Mouse (Mus musculus): Measurements from ENCODE around the gene Pnp2. TPM values are rescaled to one million over a fixed set of nuclear protein-coding genes. Genes with fewer than 3 reads are reported as not detected.
"Not testable (repeated sequence)": the region's sequence is repeated elsewhere in the genome, so short reads cannot be mapped to it uniquely, and the experiment has no call there.

Pnp2 gene
- polyA plus RNA-seq, 1 experiment from 2014 or later: 0.29 TPM

GRCm38 (mm10) chr14:50958289-50958995, 2.6 kb downstream of the Pnp2 start:
- not testable (repeated sequence) for ATAC-seq (ENCODE audit: insufficient number of reproducible peaks, insufficient read depth, low FRiP score, low TSS enrichment); H3K9ac ChIP-seq; H3K4me1 ChIP-seq; H3K9me3 ChIP-seq; H3K4me3 ChIP-seq; H3K27me3 ChIP-seq; H3K36me3 ChIP-seq; H3K27ac ChIP-seq; H3K4me2 ChIP-seq (replicated peaks)
- WGBS: 87% methylated on average over 5 of the region's 5 CpGs

- H3K36me3 ChIP-seq: no peaks in the 10 kb centered on the region
- no peak for ATAC-seq (ENCODE audit: insufficient number of reproducible peaks, insufficient read depth, low FRiP score, low TSS enrichment)
Measured at GRCm38 (mm10) chr14:50968216-50968980, 12.6 kb downstream of the Pnp2 start.

DNA sequence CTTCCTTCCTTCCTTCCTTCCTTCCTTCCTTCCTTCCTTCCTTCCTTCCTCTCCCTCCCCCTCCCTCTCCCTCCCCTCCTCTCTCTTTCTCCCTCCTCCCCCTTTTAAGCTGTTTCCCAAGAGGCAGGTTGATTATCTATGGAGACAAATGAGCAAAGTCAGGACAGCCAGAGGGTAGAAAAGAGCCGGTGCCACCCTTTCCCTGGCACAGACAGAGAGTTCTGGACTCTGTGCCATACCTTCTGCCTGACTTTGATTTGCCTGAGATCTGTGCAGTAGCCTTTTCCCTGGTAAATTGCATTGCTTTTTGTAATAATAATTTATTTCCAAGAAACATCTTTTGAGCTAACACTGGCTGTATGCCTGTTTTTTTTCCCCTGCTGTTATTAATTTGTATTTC, 13.2 kb downstream of the Pnp2 start:
- H3K36me3 ChIP-seq: no peaks in the 10 kb centered on the region
- H3K4me2 ChIP-seq (replicated peaks): no peak overlapping the region
- H3K4me3 ChIP-seq: no peak overlapping the region
- WGBS: 27% methylated on average over 1 of the region's 1 CpGs
- no peak overlapping the region for H3K27ac ChIP-seq
- no peak for ATAC-seq (ENCODE audit: insufficient number of reproducible peaks, insufficient read depth, low FRiP score, low TSS enrichment)
- H3K27me3 ChIP-seq: no peaks in the 10 kb centered on the region
- H3K4me1 ChIP-seq: no peaks in the 10 kb centered on the region
- H3K9me3 ChIP-seq: no peaks in the 10 kb centered on the region
- H3K9ac ChIP-seq: no peak overlapping the region

More at GRCm38 (mm10) chr14:50968216-50968980, 12.6 kb downstream of the Pnp2 start:
- Histone ChIP-seq H3K9me3 (no peaks in the 10 kb centered on the region), H3K27me3 (no peaks in the 10 kb centered on the region), H3K27ac (no peak overlapping the region), H3K4me1 (no peaks in the 10 kb centered on the region), H3K4me2 (replicated peaks) (no peak overlapping the region), H3K4me3 (no peak overlapping the region), H3K9ac (no peak overlapping the region)
- WGBS: 72% methylated on average over 5 of the region's 5 CpGs

GRCm38 (mm10) chr14:50969558-50970544, 14.1 kb downstream of the Pnp2 start:
- ATAC-seq (ENCODE audit: insufficient number of reproducible peaks, insufficient read depth, low FRiP score, low TSS enrichment): no peak
- Histone ChIP-seq H3K4me2 (replicated peaks) (no peak overlapping the region), H3K9ac (no peak overlapping the region), H3K27me3 (no peaks in the 10 kb centered on the region), H3K27ac (no peak overlapping the region), H3K4me3 (no peak overlapping the region), H3K9me3 (no peaks in the 10 kb centered on the region), H3K4me1 (no peaks in the 10 kb centered on the region), H3K36me3 (no peaks in the 10 kb centered on the region)
- WGBS: 24% methylated on average over 12 of the region's 12 CpGs

DNA sequence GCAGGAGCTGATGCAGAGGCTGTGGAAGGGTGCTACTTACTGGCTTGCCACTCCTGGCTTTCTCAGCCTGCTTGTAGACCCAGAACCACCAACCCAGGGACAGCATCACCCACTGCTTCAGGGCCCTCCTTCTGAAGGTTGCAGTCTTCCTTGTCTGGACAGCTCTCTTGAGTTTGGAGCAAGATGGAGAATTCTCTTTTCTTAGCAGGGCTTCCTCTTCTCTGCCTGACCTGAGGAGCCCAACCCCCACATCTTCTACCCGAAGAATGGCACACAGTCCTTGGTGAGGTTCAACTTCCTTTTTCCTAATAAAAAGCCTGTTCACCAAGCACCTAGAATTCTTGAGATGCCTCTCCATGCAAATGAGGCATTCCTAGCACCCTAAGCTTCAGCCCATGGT, 15.0 kb downstream of the Pnp2 start:
- ATAC-seq (ENCODE audit: insufficient number of reproducible peaks, insufficient read depth, low FRiP score, low TSS enrichment): no peak
- H3K4me1 ChIP-seq: no peaks in the 10 kb centered on the region
- H3K9ac ChIP-seq: no peak overlapping the region
- no peaks in the 10 kb centered on the region for H3K27me3 ChIP-seq
- no peak overlapping the region for H3K4me2 ChIP-seq (replicated peaks)
- H3K36me3 ChIP-seq: no peaks in the 10 kb centered on the region
- WGBS: 50% methylated on average over 1 of the region's 1 CpGs
- no peaks in the 10 kb centered on the region for H3K9me3 ChIP-seq
- H3K27ac ChIP-seq: no peak overlapping the region
- no peak overlapping the region for H3K4me3 ChIP-seq

- H3K27me3 ChIP-seq; H3K36me3 ChIP-seq; H3K9ac ChIP-seq; H3K9me3 ChIP-seq; ATAC-seq (ENCODE audit: insufficient number of reproducible peaks, insufficient read depth, low FRiP score, low TSS enrichment); H3K4me2 ChIP-seq (replicated peaks); H3K4me3 ChIP-seq; H3K4me1 ChIP-seq; H3K27ac ChIP-seq: not testable (repeated sequence)
- WGBS: 85% methylated on average over 5 of the region's 5 CpGs
Measured at GRCm38 (mm10) chr14:50973054-50973453, 17.3 kb downstream of the Pnp2 start.

DNA sequence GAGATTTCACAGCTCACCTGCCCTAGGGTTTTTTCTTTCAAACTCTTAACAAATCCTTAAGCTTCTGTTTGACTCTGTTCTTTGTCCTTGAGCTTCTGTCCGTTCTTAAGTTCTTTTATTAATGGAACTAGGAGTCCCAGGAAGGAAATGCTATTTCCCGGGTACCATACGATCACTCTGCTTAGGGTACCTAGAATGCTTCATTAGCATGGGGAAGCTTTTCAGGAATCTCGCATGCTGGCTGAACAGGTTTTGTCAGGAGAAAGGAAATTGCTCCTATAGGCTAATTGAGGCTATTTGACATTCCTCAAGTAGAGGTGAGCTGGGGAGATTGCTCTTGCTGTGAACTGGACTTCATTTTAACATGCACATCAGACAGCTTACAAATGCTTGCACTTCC, 17.9 kb downstream of the Pnp2 start:
- Histone ChIP-seq H3K27ac (no peak overlapping the region), H3K9ac (no peak overlapping the region), H3K4me3 (no peak overlapping the region), H3K27me3 (no peaks in the 10 kb centered on the region), H3K36me3 (no peaks in the 10 kb centered on the region), H3K4me1 (peaks cover 8% of the 10 kb centered on the region; the same call in 1 of the 2 replicates), H3K9me3 (no peaks in the 10 kb centered on the region), H3K4me2 (replicated peaks) (no peak overlapping the region)
- 33% methylated on average over 4 of the region's 4 CpGs for WGBS
- no peak for ATAC-seq (ENCODE audit: insufficient number of reproducible peaks, insufficient read depth, low FRiP score, low TSS enrichment)

DNA sequence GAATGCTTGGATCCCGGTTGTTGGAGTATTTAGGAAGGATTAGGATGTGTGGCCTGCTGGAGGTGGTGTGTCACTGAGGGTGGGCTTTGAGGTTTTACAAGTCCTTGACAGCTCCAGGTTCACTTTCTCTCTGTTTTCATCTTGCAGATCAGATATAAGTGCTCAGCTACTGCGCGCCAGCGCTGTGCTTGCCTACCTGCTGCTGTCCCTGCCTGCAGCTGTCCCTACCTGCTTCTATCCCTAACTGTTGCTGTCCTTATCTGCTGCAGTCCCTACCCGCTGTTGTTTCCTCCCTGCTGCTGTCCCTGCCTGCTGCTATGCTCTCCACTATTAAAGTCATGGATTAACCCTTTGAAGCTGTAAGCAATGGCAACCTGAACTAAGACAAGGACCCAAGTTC, 19.2 kb downstream of the Pnp2 start:
- Histone ChIP-seq H3K27me3 (no peaks in the 10 kb centered on the region), H3K4me2 (replicated peaks) (no peak overlapping the region), H3K4me1 (peaks cover 8% of the 10 kb centered on the region; the same call in 1 of the 2 replicates), H3K27ac (no peak overlapping the region), H3K36me3 (no peaks in the 10 kb centered on the region), H3K9me3 (no peaks in the 10 kb centered on the region), H3K4me3 (no peak overlapping the region), H3K9ac (no peak overlapping the region)
- ATAC-seq (ENCODE audit: insufficient number of reproducible peaks, insufficient read depth, low FRiP score, low TSS enrichment): no peak
- 62% methylated on average over 5 of the region's 5 CpGs for WGBS

- Histone ChIP-seq H3K36me3 (no peaks in the 10 kb centered on the region), H3K27ac (no peak overlapping the region), H3K4me3 (no peak overlapping the region), H3K4me1 (peaks cover 8% of the 10 kb centered on the region; the same call in 1 of the 2 replicates), H3K4me2 (replicated peaks) (peak overlapping the region; percentile 18), H3K9me3 (no peaks in the 10 kb centered on the region), H3K9ac (no peak overlapping the region), H3K27me3 (no peaks in the 10 kb centered on the region)
- no peak for ATAC-seq (ENCODE audit: insufficient number of reproducible peaks, insufficient read depth, low FRiP score, low TSS enrichment)
- 15% methylated on average over 9 of the region's 9 CpGs for WGBS
Measured at GRCm38 (mm10) chr14:50976674-50977073, 20.9 kb downstream of the Pnp2 start.

GRCm38 (mm10) chr14:50978451-50978850, 22.7 kb downstream of the Pnp2 start:
- not testable (repeated sequence) for H3K27me3 ChIP-seq; H3K4me3 ChIP-seq; ATAC-seq (ENCODE audit: insufficient number of reproducible peaks, insufficient read depth, low FRiP score, low TSS enrichment); H3K27ac ChIP-seq; H3K9ac ChIP-seq; H3K4me2 ChIP-seq (replicated peaks); H3K36me3 ChIP-seq; H3K4me1 ChIP-seq; H3K9me3 ChIP-seq
- WGBS: 90% methylated on average over 6 of the region's 6 CpGs

- H3K36me3 ChIP-seq: no peaks in the 10 kb centered on the region
- H3K27me3 ChIP-seq: no peaks in the 10 kb centered on the region
- H3K4me2 ChIP-seq (replicated peaks): no peak overlapping the region
- no peaks in the 10 kb centered on the region for H3K9me3 ChIP-seq
- H3K4me3 ChIP-seq: no peak overlapping the region
- no peak overlapping the region for H3K27ac ChIP-seq
- ATAC-seq (ENCODE audit: insufficient number of reproducible peaks, insufficient read depth, low FRiP score, low TSS enrichment): no peak
- no peak overlapping the region for H3K9ac ChIP-seq
- H3K4me1 ChIP-seq: peaks cover 8% of the 10 kb centered on the region; the same call in 1 of the 2 replicates
Measured at GRCm38 (mm10) chr14:50979631-50980030, 23.8 kb downstream of the Pnp2 start.
